Mouse (Mus musculus) skeletal muscle tissue, adult 2 months (tissue): ENCODE results near the gene Edil3.

Experiments
- DNase-seq: peaks from one replicate; pipeline ENCODE4 v3.0.0-alpha.2; 2012; ENCODE audit warnings: low read depth, low spot score

Gene Edil3

GRCm38 (mm10) chr13:88821440-88822331, at the start of gene Edil3:
Gene Edil3 (plus strand): TSS chr13:88821472.
- no peak for DNase-seq

DNA sequence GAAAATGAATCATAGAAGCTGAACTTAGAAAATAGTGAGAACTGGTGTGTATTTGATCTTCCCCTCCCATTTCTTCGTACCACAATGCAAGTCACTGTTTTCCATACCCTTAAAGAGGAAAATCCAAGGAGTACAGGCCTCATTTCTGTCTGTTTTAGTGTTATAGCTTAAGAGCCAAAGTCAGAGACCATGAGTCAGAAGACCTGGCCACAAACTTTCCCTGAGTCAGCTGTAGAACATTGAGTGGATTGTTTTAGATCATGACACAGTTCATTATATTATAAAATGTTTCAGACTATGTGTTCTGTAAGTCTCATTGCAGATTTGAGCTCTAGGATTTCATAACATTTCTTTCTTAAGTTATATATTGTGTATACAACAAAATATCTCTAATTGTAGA, 22.1 kb upstream of the Edil3 start:
- no peak for DNase-seq

GRCm38 (mm10) chr13:88801006-88801405, 20.3 kb upstream of the Edil3 start:
- DNase-seq, result no peak

- DNase-seq, result no peak
These were observed 15.4 kb upstream of the Edil3 start for GRCm38 (mm10) chr13:88805838-88806237.

DNA sequence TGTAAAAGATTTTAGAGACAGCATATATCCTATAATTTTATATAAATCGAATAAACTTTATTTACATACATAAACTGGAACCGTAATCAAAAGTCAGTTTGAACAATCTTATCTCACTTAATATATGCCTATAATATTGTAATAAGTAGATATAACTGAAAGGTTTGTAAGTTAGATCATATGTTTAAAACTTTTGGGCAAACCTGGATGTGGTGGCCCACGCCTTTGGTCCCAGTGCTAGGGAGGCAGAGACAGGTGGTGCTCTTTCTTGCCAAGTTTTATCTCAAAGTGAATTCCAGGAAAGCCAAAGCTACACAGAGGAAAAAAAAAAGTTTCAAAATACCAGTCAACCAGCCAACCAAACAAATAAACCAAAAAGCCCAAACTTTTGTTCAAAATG, 15.0 kb upstream of the Edil3 start:
- no peak for DNase-seq

DNA sequence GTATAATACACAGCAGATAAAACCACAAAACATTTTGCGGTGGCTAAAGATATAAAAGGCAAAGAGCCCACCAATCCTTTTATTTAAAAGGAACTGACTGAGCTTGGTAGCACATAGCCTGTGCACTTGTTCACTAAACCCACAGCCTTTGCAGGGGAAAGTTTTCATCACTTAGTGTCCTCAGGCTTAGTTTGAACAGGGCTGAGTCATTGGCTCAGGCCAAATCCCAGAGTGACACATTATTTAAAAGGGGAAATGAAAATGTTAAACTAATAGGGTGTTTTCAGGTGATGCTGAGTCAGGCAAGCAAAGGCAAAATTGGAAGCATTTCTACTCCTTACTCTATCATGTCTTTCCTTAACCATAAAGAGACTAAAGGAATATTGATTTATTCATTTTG, 11.2 kb upstream of the Edil3 start:
- DNase-seq, result no peak

DNA sequence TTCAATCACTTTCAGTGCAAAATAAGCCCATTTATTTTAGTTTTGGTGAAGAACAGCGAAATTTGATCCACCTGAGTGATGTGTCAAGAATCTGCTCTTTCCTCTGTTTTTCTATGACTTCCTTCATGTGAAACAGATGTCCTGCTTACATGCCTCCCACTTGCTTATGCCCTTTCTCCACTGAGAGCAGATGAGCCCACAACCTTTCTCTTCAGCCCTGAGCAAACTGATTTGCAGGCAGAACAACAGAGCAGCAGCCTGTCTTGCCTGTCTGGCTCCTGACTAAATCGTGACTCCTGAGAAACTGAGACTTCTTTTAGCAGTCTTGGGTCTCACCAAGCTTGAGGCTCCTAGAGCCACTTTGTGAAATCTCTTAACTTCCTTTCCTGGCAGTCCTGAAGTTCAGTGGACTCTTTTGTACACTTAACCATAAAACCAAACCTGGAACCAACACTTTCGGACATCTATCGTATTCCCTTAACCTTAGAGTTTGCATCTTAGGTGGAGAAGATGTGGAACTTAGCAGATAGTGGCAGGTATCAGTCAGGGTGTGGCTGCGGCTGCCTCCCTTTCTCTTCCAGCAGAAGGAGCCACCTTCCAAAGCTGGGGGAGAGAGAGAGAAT, 475 bp upstream of the Edil3 start:
- DNase-seq, result no peak

DNA sequence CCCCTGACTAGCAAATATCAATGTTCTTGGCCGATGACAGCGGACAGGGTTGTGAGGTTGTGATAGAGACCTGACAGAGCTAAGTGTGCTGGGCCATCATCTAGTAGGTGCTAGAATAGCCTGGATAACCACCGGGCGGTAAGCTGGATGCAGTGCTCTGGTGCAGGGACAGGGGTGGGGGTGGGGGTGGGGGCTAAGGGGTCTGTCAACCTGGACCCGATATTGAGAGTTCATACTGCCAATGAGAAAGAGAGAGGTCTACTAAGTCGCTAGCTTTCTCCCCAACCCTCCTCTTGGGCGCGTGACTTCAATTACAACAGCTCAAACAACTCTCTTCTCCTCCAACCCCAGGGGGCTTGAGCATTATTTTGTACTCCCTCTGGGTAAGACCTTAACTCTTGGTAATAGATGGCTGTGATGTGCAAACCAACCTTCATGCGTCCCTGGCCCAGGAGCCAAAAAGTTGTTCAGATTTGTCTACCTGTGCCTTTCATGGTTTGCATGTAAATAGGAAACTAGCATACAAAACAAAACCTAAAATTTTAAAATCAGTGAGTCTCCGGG, 1.1 kb downstream of the Edil3 start:
- no peak for DNase-seq

- DNase-seq, result no peak
These were observed 1.8 kb downstream of the Edil3 start for GRCm38 (mm10) chr13:88822976-88823521.

DNA sequence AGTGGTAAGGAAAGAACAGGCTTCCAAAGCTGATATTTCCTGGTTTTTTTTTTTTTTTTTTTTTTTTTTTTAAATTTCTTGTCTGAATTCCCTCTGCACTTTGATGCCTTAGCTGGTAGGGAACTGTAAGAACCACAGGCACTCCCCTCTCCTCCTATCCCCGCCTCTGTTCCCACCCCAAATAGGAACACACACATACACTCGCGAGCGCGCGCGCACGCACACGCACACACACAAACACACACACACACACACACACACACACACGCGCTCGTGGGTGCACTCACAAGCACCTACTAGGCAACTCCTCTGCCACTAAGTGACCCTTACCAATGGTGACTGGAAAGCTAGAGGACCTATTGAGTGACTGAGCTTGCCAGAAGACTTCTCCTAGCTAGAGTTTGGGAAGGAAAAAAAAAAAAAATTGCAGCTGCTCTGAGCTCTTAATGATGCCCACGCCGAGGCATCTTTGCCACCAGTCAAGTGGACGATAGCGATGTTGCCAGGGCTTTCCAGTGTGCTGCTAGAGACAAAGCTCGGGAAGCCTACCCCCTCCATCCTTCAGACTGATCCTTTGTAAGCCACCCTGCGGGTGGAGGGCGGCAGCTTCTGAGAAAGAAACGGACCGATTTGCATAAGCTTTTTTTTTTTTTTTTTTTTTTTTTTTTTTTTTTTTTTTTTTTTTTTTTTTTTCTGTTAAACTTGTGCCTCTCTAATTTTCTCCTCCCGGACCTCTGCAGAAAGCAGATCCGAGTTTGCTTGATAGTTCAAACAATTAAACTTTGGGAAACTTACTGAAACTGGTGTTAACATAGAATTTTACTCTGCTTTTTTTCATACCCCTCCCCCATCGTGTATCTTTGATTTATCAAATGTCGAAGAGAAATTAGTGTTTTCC, 2.5 kb downstream of the Edil3 start:
- no peak for DNase-seq

GRCm38 (mm10) chr13:88824441-88824840, 3.2 kb downstream of the Edil3 start:
- DNase-seq, result no peak

DNA sequence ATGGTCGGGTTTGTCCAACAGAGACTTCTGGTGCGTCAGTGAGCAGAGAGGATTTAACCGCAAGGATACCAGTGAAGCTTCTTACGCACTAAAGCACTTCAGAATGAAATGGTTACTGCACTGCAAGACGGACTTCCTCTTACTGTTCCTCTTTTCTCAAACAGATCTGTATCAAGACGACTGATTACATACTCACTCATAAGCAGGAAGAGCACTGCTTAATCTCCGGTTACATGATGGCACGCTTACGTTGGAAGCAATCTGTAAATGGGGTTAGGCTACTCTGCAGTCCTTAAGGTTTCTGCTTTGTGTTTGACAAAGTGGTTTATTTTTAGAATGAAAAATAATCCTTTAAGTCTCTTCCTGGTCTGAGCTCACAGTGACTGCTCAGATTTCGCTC, 7.1 kb downstream of the Edil3 start:
- no peak for DNase-seq

DNA sequence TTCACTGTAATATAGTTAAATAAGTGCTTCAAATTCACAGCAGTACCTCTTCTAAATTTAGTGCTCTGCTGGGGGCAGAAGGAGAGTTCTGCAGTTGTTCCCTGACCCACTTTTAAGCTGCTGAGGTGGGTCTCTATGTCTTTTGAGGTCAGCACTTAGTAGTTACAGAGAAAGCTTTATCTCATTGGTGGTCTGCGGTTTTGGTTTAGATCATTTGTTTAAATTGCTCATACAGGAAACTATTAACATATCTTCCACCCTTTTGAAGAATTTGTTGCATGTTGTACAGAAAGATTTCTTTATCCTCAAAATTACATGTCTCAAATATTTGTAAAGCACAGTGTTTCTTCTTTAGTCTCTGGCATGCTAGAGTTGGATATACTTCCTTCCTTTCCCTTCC, 12.5 kb downstream of the Edil3 start:
- DNase-seq, result no peak

DNA sequence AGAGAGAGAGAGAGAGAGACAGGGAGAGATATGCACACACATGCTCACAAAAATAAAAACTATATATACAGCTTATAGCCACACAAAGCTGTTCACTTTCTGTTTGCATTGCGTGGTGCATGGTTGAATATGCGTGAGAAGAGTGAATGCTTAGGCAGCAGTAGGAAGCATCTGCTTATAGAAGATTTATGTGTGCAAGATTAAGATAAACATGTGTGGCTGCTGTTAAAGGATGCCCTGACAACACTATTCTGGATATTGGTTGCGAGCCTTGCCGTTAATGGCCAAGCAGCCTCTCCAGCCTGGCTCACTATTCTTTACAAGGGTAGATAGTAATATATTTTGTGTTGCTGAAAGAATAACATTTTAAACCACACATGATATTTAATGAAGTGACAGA, 28.5 kb downstream of the Edil3 start:
- DNase-seq, result no peak

DNA sequence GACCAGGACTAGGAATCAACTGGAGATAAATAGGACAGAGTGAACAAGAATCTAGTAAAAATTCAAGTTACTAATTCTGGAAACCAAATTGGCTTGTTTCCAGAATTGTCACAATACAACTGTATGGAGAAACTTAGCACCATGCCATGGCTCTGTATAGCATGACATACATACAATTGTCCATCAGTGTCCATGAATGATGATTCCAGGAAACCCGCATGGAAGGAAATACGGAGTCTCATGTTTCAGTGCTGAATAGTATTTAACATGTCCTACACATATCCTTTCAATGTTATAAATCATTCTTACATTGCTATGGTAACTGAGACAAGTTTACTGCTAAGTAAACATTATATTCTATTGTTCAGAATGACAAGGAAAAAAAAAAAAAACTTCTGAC, 58.7 kb downstream of the Edil3 start:
- DNase-seq, result no peak

DNA sequence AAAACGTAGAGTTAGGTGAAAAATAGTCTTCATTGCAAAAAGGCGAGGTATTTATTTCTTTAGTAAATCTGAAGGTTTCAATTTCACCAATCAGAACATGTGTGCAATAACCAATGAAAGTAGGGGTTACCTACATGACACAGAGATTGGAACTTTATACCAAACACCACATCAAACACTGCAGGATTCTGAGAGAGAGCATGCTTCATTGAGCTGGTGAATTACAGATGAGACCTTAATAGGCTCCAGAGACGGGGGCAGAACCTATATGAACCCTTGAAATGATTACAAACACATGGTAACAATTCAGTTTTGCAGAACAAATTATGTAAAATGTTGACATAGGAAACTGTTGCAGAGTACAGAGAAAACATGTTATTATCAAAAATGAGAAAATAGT, 69.5 kb downstream of the Edil3 start:
- no peak for DNase-seq

GRCm38 (mm10) chr13:88900046-88900445, 78.8 kb downstream of the Edil3 start:
- no peak for DNase-seq

DNA sequence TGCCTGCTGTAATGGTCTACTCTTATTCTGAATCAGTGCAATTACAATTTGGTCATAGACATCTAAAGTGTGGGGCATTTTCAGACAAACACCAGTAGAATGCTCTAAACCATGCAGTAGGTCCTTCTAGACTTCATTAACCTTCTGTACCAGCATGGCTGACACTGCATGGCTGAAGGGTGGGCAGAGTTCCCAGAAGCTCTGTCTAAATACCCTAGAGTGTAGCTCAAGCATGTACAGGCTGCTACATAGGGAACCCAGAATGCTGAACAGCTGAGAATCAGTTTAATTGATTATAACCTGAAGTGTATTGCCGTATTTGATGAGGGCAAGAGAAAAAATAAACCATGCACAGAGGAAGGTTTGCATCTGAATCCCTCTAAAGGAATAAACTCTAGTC, 86.1 kb downstream of the Edil3 start:
- DNase-seq, result no peak

GRCm38 (mm10) chr13:88908187-88908586, 86.9 kb downstream of the Edil3 start:
- no peak for DNase-seq

- no peak for DNase-seq
These were observed 95.2 kb downstream of the Edil3 start for GRCm38 (mm10) chr13:88916503-88916902.

DNA sequence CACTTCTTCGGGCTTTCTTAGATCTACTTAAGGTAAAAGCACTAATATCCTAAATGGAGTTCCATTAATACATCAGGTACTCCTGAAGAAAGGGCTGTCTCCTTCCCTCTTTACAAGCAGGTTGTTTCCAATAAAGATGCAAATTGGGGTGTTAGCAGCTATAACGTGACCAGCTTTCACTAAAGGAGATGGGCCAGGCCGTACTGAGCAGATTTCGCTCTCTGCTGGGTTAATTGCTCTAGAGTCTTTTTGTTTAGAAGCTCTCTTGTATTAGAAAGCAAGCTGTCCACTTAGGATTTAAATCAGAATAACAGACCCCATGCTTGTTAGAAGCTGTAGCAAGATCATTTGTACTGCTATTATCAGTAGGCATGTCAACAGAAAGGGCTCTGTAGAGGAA, 108.4 kb downstream of the Edil3 start:
- no peak for DNase-seq

DNA sequence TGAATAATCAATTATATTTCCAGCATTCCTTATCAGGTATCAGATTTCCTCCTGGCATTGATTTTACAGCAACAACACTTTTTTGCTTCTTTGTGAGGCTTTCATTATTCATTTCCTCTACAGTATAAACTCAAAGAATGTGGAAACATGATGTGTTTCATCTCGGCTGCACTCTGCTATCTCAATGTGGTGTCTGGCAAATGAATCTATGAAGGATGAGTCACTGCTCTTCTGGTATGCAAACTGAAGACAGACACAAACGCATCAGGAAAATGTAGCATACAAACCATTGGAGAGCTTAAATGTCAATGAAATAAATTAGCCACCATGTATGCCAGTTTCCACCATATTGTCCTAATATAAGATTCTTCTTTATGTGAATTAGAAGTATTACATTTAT, 117.3 kb downstream of the Edil3 start:
- DNase-seq, result no peak
